Mouse (Mus musculus): Measurements from ENCODE around the gene Phospho2.

The Phospho2 gene

DNA sequence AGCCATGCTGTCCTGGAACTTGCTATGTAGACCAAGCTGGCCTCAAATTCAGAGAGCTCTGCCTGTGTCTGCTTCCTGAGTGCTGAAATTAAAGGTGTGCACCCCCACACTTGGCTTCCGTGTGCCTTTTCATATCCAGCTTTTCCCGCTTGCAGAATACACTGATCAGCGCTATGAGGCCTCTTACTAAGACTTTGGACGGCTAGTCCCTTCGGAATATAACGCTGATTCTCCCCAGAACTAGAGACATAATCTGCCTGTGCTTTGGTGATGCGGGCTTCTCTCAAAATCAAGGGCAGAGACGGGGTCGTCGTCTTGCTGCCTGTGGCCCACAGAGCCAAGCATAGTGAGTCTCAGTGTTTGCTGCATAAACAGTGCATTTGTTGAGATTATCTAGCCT, 36.5 kb downstream of the Phospho2 start:
- DNase-seq: no peak

DNA sequence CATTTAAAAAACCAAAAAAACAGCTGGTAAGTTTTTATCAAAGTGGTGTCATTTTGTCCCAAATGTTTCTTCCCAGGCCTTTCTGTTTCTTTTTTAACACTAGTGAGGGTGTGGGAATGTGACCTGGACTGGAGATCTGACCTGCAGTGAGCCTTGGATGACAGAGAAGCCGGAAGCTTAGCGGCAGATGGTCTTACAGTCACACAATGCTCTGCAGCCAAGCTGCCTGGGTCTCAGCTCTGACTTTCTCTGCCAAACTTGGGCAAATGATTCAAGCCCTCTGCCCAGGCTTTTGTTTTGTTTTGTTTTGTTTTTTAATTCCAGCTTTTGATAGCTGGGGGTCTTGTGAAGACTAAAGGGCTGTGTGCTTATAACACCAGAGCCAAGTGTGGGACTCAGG, 37.0 kb downstream of the Phospho2 start:
- no peak for DNase-seq

DNA sequence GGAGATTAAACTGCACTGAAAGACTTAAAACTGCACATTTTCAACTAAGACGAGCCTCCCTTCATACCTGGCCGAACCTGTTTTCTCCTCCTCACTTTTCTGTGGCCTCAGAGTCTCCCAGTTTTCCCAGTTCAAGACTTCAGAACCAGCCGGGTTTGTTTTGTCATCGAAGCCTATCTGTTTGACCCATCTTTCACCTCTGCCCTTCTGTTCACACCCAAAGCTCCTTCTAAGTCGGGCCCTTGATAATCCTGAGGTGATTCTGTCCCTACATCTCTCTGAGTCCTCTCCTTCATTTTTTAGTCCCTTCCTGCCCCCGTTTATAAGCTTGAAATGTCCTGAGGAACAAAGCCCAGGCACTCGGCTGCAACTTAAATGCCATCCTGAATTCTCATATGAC, 38.6 kb downstream of the Phospho2 start:
- no peak for DNase-seq

- DNase-seq: no peak
Measured at GRCm38 (mm10) chr2:69829680-69830079, 40.3 kb downstream of the Phospho2 start.

DNA sequence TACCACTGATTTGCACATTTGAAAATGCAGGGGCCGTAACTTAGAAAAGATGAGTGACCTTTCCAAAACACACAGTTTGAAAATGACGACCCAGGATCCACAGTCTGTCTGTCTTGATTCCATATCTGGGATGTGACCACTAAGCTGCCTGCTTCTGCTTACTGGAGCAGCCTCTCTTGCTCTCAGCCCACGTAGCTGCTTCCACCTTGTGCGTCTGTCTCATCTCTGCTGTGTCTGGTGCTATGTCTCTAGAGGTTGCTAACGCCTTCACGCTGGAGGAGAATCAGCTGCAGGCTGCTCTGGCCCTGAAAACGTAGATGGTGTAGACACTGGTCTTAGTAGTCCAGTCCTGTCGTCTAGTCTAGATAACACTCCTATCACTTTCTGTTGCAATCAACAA, 40.7 kb downstream of the Phospho2 start:
- DNase-seq: no peak

- DNase-seq: no peak
Measured at GRCm38 (mm10) chr2:69837244-69837967, 48.0 kb downstream of the Phospho2 start.

DNA sequence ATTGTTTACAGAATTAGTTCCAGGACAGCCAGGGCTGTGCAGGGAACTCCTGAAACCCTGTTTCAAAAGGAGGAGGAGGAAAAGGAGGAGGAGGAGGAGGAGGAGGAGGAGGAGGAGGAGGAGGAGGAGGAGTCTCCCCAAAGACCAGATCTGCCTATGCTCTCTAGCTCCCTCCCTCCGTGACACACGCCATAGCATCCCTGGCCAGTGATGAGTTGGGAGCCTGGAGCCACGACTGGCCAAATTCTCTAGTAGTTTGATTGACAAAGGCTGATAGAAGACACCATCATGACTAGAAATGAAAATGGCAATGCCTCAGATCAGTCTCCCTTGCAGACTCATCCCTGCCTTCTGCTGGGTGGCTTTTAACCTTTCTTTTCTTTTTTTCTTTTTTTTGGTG, 48.6 kb downstream of the Phospho2 start:
- no peak for DNase-seq

GRCm38 (mm10) chr2:69838707-69839106, 49.3 kb downstream of the Phospho2 start:
- no peak for DNase-seq

GRCm38 (mm10) chr2:69840261-69840660, 50.8 kb downstream of the Phospho2 start:
- no peak for DNase-seq

- DNase-seq: no peak
Measured at GRCm38 (mm10) chr2:69849215-69849614, 59.8 kb downstream of the Phospho2 start.

Measured in thymus, postnatal 25 days (tissue).